Mouse (Mus musculus): ENCODE results near the gene Kif7. TPM values are rescaled to one million over a fixed set of nuclear protein-coding genes. Genes with fewer than 3 reads are reported as not detected.
A peak's percentile ranks its signal among the peaks of the same experiment; 100 is the strongest.

Kif7 gene
- polyA plus RNA-seq, 1 experiment = 1.5 TPM

DNA sequence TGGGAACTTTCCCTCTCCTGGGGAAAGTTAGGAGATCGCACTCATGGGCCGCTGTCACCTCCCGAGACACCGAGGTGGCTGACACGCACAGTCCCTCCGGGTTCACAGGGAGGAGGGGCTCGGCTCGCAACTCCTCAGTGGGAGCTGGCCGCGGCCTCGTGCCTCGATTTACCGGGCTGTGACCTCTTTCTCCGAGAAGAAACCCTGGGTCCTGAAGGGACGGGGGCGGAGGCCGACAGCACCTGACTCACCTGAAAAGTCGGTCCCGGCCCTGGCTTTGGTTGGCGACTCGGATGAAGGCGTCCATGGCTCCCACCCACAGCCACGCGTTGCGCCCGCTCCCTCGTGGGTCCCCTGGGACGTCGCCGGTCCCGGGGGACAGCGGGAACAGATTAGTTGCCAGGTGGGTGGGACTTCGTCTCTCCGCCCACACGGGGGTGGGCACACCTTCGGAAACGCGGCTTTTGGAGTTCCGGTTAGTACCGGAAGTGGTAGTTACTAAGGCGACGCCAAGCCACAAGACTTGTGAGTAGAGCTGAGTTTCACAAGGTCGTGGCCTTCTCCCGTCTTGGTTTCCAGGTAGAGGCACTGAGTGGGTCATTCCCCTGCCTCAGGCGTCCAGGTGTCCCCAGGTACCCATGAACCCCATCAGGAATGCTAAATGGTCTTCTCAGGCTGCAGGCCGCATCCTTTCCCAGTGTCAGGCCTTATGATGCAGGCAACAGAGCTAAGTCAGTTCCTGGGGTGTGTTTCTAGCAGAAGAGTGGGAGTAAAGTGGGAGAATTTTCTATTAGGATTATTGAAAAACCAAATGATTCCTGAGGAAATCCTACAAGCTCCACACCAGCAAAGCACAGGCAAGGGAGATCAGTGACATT lies 27.4 kb upstream of the Kif7 start, which contains the start of the genes Pex11a and Wdr93:
Pex11a (minus strand) TSS at position 473 of the 878 bp plus-strand sequence.
Wdr93 (plus strand) TSS at position 505 of the 878 bp plus-strand sequence.
- H3K4me1 ChIP-seq (ENCODE audit: control insufficient read depth, insufficient read depth, low read length) = peaks cover 1% of the 10 kb centered on the region; the same call in 1 of the 2 replicates
- no peak for TF ChIP-seq CTCF (IDR thresholded peaks at IDR 0.05; ENCODE audit: extremely low read depth, insufficient read depth, low read length)
- TF ChIP-seq POLR2A (IDR thresholded peaks at IDR 0.05; ENCODE audit: extremely low read depth, insufficient read depth, low read length) = 0 out of 2 replicates have a peak, but pooled peaks have one; percentile 19
- H3K4me3 ChIP-seq (ENCODE audit: insufficient read depth, low read length) = peak within 1 kb of the TSS; percentile 49
- H3K27ac ChIP-seq (ENCODE audit: insufficient read depth, low read length) = no peak within 1 kb of the TSS

DNA sequence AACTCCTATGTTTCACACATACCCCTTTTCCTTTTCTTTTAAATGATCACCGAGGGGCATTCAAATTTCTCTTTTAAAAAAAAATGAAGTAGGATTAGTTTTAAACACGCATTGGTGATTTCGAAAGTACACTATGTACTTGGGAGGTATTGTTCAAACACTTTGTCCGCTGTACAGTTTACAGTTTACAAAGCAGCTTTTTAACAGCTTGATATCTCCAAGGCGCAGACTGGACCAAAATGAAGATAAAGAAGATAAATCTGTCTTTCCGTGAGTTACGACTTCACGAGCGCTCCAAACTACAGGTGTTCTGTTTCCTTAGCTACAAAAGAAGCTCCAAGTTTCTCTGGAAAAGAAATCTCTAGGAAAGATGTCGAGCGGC lies 26.7 kb upstream of the Kif7 start:
- Histone ChIP-seq H3K4me1 (ENCODE audit: control insufficient read depth, insufficient read depth, low read length) (peaks cover 1% of the 10 kb centered on the region; the same call in 1 of the 2 replicates), H3K4me3 (ENCODE audit: insufficient read depth, low read length) (peak overlapping the region; percentile 49), H3K27ac (ENCODE audit: insufficient read depth, low read length) (no peak overlapping the region)
- no peak for TF ChIP-seq CTCF (IDR thresholded peaks at IDR 0.05; ENCODE audit: extremely low read depth, insufficient read depth, low read length)
- no peak for TF ChIP-seq POLR2A (IDR thresholded peaks at IDR 0.05; ENCODE audit: extremely low read depth, insufficient read depth, low read length)

DNA sequence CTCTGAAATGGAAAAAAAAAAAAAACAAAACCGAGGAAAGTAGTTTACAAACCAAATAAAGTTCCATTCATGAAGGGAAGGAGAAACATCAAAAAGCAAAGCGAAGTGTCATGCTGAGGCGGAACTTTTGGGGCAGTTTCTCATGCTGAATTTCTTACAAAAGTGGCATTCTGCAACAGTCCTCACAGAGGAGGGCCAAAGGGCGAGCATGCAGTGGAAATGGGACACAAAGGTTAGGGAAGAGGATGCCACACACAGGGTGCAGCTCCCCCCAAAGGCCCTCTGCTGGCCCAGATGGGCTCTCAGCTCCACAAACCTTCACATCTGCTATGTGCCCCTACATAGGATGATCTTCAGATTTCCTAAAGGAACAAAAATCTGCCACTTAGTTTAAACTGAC lies 24.8 kb upstream of the Kif7 start:
- Histone ChIP-seq H3K4me3 (ENCODE audit: insufficient read depth, low read length) (no peak overlapping the region), H3K27ac (ENCODE audit: insufficient read depth, low read length) (no peak overlapping the region), H3K4me1 (ENCODE audit: control insufficient read depth, insufficient read depth, low read length) (peaks cover 1% of the 10 kb centered on the region; the same call in 1 of the 2 replicates)
- TF ChIP-seq POLR2A (IDR thresholded peaks at IDR 0.05; ENCODE audit: extremely low read depth, insufficient read depth, low read length) = no peak
- no peak for TF ChIP-seq CTCF (IDR thresholded peaks at IDR 0.05; ENCODE audit: extremely low read depth, insufficient read depth, low read length)

DNA sequence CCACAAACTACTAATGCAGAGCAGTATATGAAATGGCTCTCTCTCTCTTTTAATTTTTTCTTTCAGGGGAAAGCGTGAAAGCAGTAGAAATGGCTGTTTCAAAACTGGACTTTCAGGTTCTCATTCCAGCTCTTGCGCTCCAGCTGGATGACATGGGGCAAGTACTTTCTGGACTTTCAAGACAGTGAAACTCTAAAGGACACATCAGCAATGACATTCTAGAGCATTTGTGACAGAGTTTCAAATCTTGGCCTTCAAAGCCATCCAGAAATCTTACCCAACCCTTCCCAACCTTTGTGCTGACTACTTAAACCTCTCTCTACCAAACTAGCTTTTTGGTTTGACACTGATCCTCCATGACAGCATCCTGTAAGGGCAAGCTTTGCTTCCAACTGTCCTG lies 23.4 kb upstream of the Kif7 start:
- no peak for TF ChIP-seq CTCF (IDR thresholded peaks at IDR 0.05; ENCODE audit: extremely low read depth, insufficient read depth, low read length)
- TF ChIP-seq POLR2A (IDR thresholded peaks at IDR 0.05; ENCODE audit: extremely low read depth, insufficient read depth, low read length) = no peak
- Histone ChIP-seq H3K4me3 (ENCODE audit: insufficient read depth, low read length) (no peak overlapping the region), H3K4me1 (ENCODE audit: control insufficient read depth, insufficient read depth, low read length) (no peaks in the 10 kb centered on the region), H3K27ac (ENCODE audit: insufficient read depth, low read length) (no peak overlapping the region)

DNA sequence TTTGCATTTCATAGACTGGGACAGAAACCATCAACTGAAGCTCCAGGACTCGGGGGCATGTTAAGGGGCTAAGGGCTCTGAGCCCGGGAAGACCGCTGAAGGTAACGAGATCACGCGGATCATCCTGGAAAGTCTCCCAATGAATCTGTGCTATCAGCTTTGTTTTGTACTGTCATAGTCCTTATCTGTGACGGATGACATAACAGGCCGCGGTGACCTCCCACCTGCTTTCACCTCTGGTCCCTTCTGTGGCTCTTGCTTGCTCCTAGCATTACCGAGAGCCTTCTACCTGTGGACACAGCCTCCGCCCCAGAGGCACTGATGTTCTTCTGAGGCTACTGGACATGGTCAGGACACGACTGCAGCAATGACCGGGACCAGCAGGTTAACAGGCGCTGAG lies 21.0 kb upstream of the Kif7 start:
- Histone ChIP-seq H3K4me1 (ENCODE audit: control insufficient read depth, insufficient read depth, low read length) (no peaks in the 10 kb centered on the region), H3K4me3 (ENCODE audit: insufficient read depth, low read length) (no peak overlapping the region), H3K27ac (ENCODE audit: insufficient read depth, low read length) (no peak overlapping the region)
- TF ChIP-seq CTCF (IDR thresholded peaks at IDR 0.05; ENCODE audit: extremely low read depth, insufficient read depth, low read length) = no peak
- TF ChIP-seq POLR2A (IDR thresholded peaks at IDR 0.05; ENCODE audit: extremely low read depth, insufficient read depth, low read length) = no peak

DNA sequence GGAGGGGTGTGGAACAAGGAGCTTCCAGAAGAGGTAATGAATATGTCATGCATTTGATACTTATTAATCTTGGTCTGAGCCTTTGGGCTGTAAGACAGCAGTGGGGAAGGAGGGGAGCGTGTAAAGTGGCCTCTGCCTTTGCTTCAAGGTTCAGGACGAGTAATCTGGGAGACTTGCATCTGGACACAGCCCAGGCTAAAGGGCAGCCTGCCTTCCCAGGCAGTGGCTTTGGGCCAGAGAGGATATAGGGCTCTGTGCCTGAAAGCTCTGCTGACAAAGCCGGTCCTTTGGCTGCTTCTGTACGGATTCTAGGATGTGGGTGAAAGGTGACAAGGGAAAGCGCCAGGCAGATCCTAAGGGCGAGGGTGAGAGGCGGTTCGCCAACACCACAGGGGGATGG lies 19.0 kb upstream of the Kif7 start:
- no peak overlapping the region for H3K27ac ChIP-seq (ENCODE audit: insufficient read depth, low read length)
- no peaks in the 10 kb centered on the region for H3K4me1 ChIP-seq (ENCODE audit: control insufficient read depth, insufficient read depth, low read length)
- no peak overlapping the region for H3K4me3 ChIP-seq (ENCODE audit: insufficient read depth, low read length)
- TF ChIP-seq CTCF (IDR thresholded peaks at IDR 0.05; ENCODE audit: extremely low read depth, insufficient read depth, low read length) (no peak), POLR2A (IDR thresholded peaks at IDR 0.05; ENCODE audit: extremely low read depth, insufficient read depth, low read length) (no peak)

DNA sequence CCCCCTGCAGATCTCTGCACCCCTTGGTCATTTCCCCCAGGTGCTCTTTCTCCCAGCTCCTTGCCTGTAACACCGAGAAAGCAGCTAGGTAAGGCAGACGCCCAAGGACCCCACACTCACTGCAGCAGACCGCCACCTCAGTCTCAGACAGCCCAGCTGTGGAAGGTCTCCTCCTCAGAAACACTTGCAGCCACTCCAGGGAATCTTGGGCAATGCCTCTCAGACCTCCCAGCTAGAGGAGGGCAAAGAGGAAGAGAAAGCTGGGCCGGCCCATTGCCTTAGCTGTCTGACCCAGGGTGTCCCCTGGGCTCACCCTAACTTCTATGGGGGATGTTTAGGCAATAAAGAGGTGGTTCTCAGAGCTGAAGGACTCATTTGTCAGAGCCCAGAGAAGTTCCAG lies 17.1 kb upstream of the Kif7 start, which contains the start of gene Plin1:
Plin1 (minus strand) TSS at position 282 of the 400 bp plus-strand sequence.
- Histone ChIP-seq H3K4me1 (ENCODE audit: control insufficient read depth, insufficient read depth, low read length) (no peaks in the 10 kb centered on the region), H3K4me3 (ENCODE audit: insufficient read depth, low read length) (no peak within 1 kb of the TSS), H3K27ac (ENCODE audit: insufficient read depth, low read length) (no peak within 1 kb of the TSS)
- TF ChIP-seq POLR2A (IDR thresholded peaks at IDR 0.05; ENCODE audit: extremely low read depth, insufficient read depth, low read length) (no peak), CTCF (IDR thresholded peaks at IDR 0.05; ENCODE audit: extremely low read depth, insufficient read depth, low read length) (no peak)

DNA sequence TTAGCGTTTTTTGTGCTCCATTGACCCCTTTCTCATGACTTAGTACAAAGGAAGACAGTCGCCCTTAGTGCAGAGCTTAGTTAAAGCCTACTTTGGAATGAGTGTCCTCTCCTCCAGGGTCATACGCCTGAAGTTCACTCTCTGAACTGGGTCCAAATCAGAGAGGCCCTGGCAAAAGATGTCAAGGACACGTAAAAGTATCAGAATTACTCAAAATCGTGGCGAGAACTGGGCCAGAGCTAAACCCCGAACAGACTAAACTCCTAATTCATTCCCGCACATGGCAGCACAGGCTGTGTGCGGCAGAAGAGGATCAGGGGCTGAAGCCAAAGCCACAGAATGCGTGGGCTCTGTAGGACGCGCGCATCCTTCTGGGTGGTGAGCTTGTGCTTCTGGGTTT lies 15.9 kb upstream of the Kif7 start:
- Histone ChIP-seq H3K27ac (ENCODE audit: insufficient read depth, low read length) (no peak overlapping the region), H3K4me3 (ENCODE audit: insufficient read depth, low read length) (no peak overlapping the region), H3K4me1 (ENCODE audit: control insufficient read depth, insufficient read depth, low read length) (no peaks in the 10 kb centered on the region)
- TF ChIP-seq POLR2A (IDR thresholded peaks at IDR 0.05; ENCODE audit: extremely low read depth, insufficient read depth, low read length) = no peak

DNA sequence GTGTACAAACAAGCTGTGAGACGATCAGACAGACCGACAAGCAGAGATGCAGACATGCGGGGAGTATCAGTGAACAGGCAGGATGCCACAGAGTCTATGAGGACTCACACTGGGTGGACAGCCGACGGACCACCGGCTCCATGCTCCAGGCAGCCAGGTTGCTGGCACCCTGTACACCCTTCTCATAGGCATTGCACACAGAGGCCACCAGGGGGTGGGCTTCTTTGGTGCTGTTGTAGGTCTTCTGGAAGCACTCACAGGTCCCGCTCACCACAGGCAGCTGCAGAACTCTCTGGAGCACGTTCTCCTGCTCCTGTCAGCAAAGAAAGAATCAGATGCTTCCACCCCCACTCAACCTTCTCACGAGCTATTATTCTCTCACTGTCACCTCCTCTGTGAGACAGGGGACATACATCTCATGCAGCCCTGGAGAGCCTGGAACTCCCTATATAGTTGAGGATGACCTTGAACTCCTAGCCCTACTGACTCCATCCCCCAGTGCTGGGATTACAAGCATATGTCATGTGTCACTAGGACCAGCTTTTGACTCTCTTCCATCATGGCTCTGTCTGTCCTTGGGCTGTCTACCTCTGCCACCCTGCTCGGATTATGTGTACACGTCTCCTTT lies 14.3 kb upstream of the Kif7 start:
- H3K27ac ChIP-seq (ENCODE audit: insufficient read depth, low read length) = no peak overlapping the region
- TF ChIP-seq CTCF (IDR thresholded peaks at IDR 0.05; ENCODE audit: extremely low read depth, insufficient read depth, low read length) = peak; percentile 22; the same call in 1 of the 2 replicates
- TF ChIP-seq POLR2A (IDR thresholded peaks at IDR 0.05; ENCODE audit: extremely low read depth, insufficient read depth, low read length) = no peak
- no peaks in the 10 kb centered on the region for H3K4me1 ChIP-seq (ENCODE audit: control insufficient read depth, insufficient read depth, low read length)
- H3K4me3 ChIP-seq (ENCODE audit: insufficient read depth, low read length) = no peak overlapping the region
